Mouse (Mus musculus) kidney, adult 2 months (tissue): Measurements from ENCODE around the gene Gm19935. TPM values are rescaled to one million over a fixed set of nuclear protein-coding genes. Genes with fewer than 3 reads are reported as not detected.

Source experiments
- DNase-seq: peaks from one replicate; pipeline ENCODE4 v3.0.0; 2021
- H3K27ac ChIP-seq: fragments of 200-500 bp; 2 replicates; pipeline ENCODE4 v1.5.1; 2012; ENCODE audit warnings: low read depth, low read length, control low read depth, inconsistent platforms; ENCODE audit not compliant: insufficient read depth
- H3K27me3 ChIP-seq: fragments of 200-500 bp; replicated peaks from 2 replicates; pipeline ENCODE4 v1.6.1; 2012; ENCODE audit warnings: mild to moderate bottlenecking, moderate library complexity, low read length, inconsistent platforms; ENCODE audit not compliant: control insufficient read depth, insufficient read depth
- H3K36me3 ChIP-seq: fragments of 200-500 bp; 2 replicates; pipeline ENCODE4 v1.6.1; 2012; ENCODE audit warnings: mild to moderate bottlenecking, moderate library complexity, low read length, inconsistent platforms; ENCODE audit not compliant: control insufficient read depth, insufficient read depth
- H3K4me1 ChIP-seq: fragments of 200-500 bp; 2 replicates; pipeline ENCODE4 v1.6.1; 2011; ENCODE audit warnings: low read length; ENCODE audit not compliant: control insufficient read depth, insufficient read depth
- H3K4me3 ChIP-seq: fragments of 200-500 bp; 2 replicates; pipeline ENCODE4 v1.5.1; 2011; ENCODE audit warnings: mild to moderate bottlenecking, low read depth, low read length, control low read depth; ENCODE audit not compliant: insufficient read depth
- CTCF ChIP-seq: fragments of 200-500 bp; conservative IDR thresholded peaks from 2 replicates; pipeline ENCODE4 v1.5.1; 2011; ENCODE audit warnings: low read depth, mild to moderate bottlenecking, control low read depth, low read length, moderate library complexity, mixed read lengths; ENCODE audit not compliant: insufficient read depth, insufficient read length
- POLR2A ChIP-seq: fragments of 200-500 bp; IDR thresholded peaks from one replicate; pipeline ENCODE4 v1.6.1; 2011; ENCODE audit warnings: low read depth, low read length, control low read depth
- WGBS: fragments of 180-500 bp; shearing (Covaris S2); methylation state at CpG from one replicate; pipeline ENCODE4 v1.1.7; 2018; 5-methylcytosine and 5-hydroxymethylcytosine counted together
- polyA plus RNA-seq: library from polyadenylated mRNA; depleted of rRNA; stranded (reverse); fragments of >200 nt; gene quantifications from 2 replicates; pipeline ENCODE4 v1.2.3, GENCODE M21; 2012

The Gm19935 gene
- polyA plus RNA-seq, 1 experiment = 0.16 TPM

GRCm38 (mm10) chr8:90839725-90840714, 22.8 kb upstream of the Gm19935 start:
- Histone ChIP-seq H3K4me1 (peaks cover 4% of the 10 kb centered on the region; the same call in 1 of the 2 replicates), H3K36me3 (no peaks in the 10 kb centered on the region), H3K27me3 (no peaks in the 10 kb centered on the region), H3K4me3 (no peak overlapping the region), H3K27ac (peak overlapping the region; percentile 47; the same call in 1 of the 2 replicates)
- DNase-seq = peak; percentile 62
- 60% methylated on average over 11 of the region's 11 CpGs for WGBS
- TF ChIP-seq POLR2A = no peak
- TF ChIP-seq CTCF = no peak

- no peak for DNase-seq
- TF ChIP-seq CTCF (no peak), POLR2A (no peak)
- Histone ChIP-seq H3K36me3 (no peaks in the 10 kb centered on the region), H3K4me1 (peaks cover 20% of the 10 kb centered on the region), H3K27me3 (no peaks in the 10 kb centered on the region), H3K27ac (no peak overlapping the region), H3K4me3 (no peak overlapping the region)
- 92% methylated on average over 6 of the region's 6 CpGs for WGBS
Measured at GRCm38 (mm10) chr8:90837440-90837839, 20.2 kb upstream of the Gm19935 start.

GRCm38 (mm10) chr8:90834321-90834672, 17.1 kb upstream of the Gm19935 start:
- H3K27me3 ChIP-seq = no peaks in the 10 kb centered on the region
- WGBS = 62% methylated on average over 3 of the region's 3 CpGs
- H3K36me3 ChIP-seq = no peaks in the 10 kb centered on the region
- H3K27ac ChIP-seq = peak overlapping the region; percentile 21
- no peak overlapping the region for H3K4me3 ChIP-seq
- TF ChIP-seq POLR2A (no peak), CTCF (no peak)
- DNase-seq = no peak
- peaks cover 27% of the 10 kb centered on the region for H3K4me1 ChIP-seq

- no peak for TF ChIP-seq POLR2A
- TF ChIP-seq CTCF = no peak
- DNase-seq = no peak
- WGBS = 42% methylated on average over 6 of the region's 6 CpGs
- Histone ChIP-seq H3K27ac (peak overlapping the region; percentile 21), H3K36me3 (no peaks in the 10 kb centered on the region), H3K4me3 (no peak overlapping the region), H3K4me1 (peaks cover 29% of the 10 kb centered on the region), H3K27me3 (no peaks in the 10 kb centered on the region)
Measured at GRCm38 (mm10) chr8:90833628-90834320, 16.6 kb upstream of the Gm19935 start.

- Histone ChIP-seq H3K36me3 (no peaks in the 10 kb centered on the region), H3K4me1 (peaks cover 29% of the 10 kb centered on the region), H3K27me3 (no peaks in the 10 kb centered on the region), H3K4me3 (no peak overlapping the region), H3K27ac (no peak overlapping the region)
- no peak for TF ChIP-seq CTCF
- TF ChIP-seq POLR2A = no peak
- DNase-seq = peak; percentile 83
- 37% methylated on average over 5 of the region's 5 CpGs for WGBS
Measured at GRCm38 (mm10) chr8:90832576-90833289, 15.5 kb upstream of the Gm19935 start.

- no peak for TF ChIP-seq POLR2A
- no peak for TF ChIP-seq CTCF
- WGBS = 41% methylated on average over 8 of the region's 8 CpGs
- H3K27ac ChIP-seq = no peak overlapping the region
- H3K4me1 ChIP-seq = peaks cover 29% of the 10 kb centered on the region
- no peaks in the 10 kb centered on the region for H3K27me3 ChIP-seq
- H3K4me3 ChIP-seq = no peak overlapping the region
- H3K36me3 ChIP-seq = no peaks in the 10 kb centered on the region
- DNase-seq = no peak
Measured at GRCm38 (mm10) chr8:90830980-90831379, 13.8 kb upstream of the Gm19935 start.

GRCm38 (mm10) chr8:90829825-90830224, 12.6 kb upstream of the Gm19935 start:
- DNase-seq = no peak
- peaks cover 32% of the 10 kb centered on the region for H3K4me1 ChIP-seq
- no peak overlapping the region for H3K27ac ChIP-seq
- H3K36me3 ChIP-seq = no peaks in the 10 kb centered on the region
- WGBS = 68% methylated on average over 1 of the region's 1 CpGs
- no peaks in the 10 kb centered on the region for H3K27me3 ChIP-seq
- H3K4me3 ChIP-seq = no peak overlapping the region
- TF ChIP-seq CTCF = no peak
- no peak for TF ChIP-seq POLR2A
